Mouse (Mus musculus): ENCODE data around the gene Nupr1. TPM values are rescaled to one million over a fixed set of nuclear protein-coding genes. Genes with fewer than 3 reads are reported as not detected.

Gene Nupr1
- total RNA-seq, 2 experiments from 2014 or later = 6.8 to 8.8 TPM

DNA sequence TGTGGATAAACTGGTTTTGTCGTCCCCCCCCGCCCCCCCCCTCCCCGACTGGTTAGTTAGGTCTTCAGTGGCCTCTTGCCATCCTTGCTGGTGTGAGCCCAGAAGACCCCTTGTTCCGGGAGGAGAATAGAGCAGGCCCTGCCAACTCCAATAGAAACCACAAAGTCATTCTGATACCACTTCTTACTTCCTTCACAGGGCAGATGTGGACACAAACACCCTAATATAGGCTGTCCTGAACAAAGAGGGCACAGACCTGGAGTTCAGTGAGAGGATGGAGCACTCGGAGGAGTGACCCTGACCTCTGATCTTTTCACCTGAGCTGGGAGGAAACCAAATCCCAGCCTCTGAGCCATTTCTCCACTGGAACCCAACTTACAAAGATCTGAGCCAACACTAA is 28.8 kb downstream of the Nupr1 start:
- no peak for DNase-seq (ENCODE audit: low spot score in 2 of 2)

- no peak for DNase-seq (ENCODE audit: low spot score in 2 of 2)
Observed at GRCm38 (mm10) chr7:126598919-126599318, 31.7 kb downstream of the Nupr1 start.

DNA sequence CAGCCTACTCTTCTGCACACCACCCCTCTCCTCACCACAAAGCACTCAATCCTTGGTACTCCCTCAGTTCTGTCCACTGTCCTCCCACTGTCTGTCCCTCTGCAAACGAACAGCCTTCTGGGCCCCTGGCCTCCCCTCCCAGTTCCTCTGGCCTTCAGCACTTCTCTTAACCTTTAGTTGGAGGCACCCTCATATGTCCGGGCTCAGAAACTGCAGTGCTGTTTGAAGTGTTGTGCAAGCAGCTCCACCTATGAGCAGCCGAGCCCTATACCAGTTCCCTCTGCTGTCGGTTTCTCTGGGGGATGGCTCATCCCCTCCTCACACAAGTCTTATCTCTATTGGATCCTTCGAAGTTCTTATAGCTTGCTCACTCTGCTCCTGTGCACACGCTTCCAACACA is 34.2 kb downstream of the Nupr1 start:
- DNase-seq (ENCODE audit: low spot score in 2 of 2) = no peak

- DNase-seq (ENCODE audit: low spot score in 2 of 2) = no peak
Observed at GRCm38 (mm10) chr7:126595890-126596289, 34.8 kb downstream of the Nupr1 start.

DNA sequence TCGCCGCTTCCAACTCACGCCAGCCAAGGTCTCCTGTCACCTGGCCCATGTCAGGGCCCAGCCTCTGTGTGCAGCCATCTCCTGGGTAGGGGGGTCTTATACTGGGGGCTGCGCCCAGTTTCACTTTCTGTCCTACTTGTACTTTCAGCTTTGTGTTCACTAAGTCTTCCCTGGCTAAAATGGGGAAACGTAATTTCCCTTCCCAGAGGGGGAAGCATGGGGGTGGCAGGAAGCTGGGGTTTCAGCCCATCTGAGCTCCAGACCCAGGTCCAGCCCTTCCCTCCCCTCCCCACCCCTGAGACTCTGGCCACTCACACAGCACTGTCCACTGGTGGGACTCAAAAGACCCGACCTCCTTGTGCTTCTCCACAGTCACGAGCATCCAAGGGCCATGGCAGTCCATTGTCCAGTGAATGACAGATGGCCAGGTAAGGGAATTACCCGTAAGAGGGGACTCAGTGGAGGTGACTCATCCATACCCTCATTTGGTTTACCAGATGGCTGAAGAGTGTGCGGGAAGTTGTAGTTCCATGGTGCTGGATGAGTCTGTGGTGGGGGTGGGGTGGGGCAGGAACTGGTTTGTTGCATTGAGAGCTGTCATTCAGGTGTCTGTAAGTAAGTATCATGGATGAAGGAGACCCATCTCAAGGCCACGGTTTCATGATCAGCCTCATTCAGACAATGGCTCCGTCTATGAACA is 35.6 kb downstream of the Nupr1 start, which contains the start of gene Il27:
Gene Il27 (minus strand): TSS at position 80 of the 700 bp plus-strand sequence.
- DNase-seq (ENCODE audit: low spot score in 2 of 2) = no peak

- peak in 1 of 2 experiments; percentile 57 for DNase-seq (ENCODE audit: low spot score in 2 of 2)
Observed at GRCm38 (mm10) chr7:126587779-126588178, 42.9 kb downstream of the Nupr1 start.

DNA sequence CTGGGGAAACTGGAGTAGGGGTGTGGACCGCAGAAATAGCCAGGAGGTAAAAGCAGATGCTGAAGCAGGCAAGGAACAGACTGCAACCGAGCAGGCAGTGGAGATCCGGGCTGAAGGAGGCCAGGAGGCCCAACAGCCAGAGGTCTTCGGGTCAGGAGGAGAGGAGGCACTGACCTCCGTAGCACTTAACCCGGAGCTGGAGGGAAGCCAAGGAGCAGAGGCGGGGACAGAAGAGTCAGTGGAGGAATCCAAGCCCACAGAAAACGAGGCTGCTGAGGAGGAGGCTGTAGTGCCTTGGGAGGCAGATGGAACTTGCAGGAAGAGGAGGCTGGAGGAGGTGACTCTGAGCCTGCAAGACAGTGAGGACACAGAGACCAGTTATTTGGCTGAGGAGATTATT is 43.8 kb downstream of the Nupr1 start:
- no peak for DNase-seq (ENCODE audit: low spot score in 2 of 2)

DNA sequence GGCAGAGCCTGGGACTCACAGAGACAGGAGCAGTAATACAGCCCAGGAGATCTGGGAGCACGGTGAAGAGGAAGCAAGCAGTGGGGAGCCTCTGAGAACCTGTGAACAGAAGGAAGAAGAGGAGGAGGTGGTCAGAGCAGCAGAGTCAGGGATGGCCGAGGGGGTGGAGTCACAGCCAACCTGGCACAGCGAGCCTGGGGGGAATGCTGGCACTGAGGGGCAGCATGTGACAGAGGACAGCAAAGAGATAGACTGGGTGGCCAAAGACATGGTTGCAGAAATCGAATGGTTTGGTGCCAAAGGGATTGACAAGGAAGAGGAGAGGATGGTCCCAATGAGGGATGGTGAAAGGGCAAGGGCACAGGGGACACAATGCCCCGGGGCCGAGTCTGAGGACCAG is 44.9 kb downstream of the Nupr1 start, which contains the start of gene Cln3:
Gene Cln3 (minus strand): TSS at position 101 of the 400 bp plus-strand sequence.
- DNase-seq (ENCODE audit: low spot score in 2 of 2) = no peak

- DNase-seq (ENCODE audit: low spot score in 2 of 2) = no peak
Observed at GRCm38 (mm10) chr7:126584506-126584977, 46.1 kb downstream of the Nupr1 start, which contains the start of gene Apobr. Gene Apobr, plus strand, starts transcription at chr7:126584942.

- no peak for DNase-seq (ENCODE audit: low spot score in 2 of 2)
Observed at GRCm38 (mm10) chr7:126583761-126584160, 46.9 kb downstream of the Nupr1 start.

DNA sequence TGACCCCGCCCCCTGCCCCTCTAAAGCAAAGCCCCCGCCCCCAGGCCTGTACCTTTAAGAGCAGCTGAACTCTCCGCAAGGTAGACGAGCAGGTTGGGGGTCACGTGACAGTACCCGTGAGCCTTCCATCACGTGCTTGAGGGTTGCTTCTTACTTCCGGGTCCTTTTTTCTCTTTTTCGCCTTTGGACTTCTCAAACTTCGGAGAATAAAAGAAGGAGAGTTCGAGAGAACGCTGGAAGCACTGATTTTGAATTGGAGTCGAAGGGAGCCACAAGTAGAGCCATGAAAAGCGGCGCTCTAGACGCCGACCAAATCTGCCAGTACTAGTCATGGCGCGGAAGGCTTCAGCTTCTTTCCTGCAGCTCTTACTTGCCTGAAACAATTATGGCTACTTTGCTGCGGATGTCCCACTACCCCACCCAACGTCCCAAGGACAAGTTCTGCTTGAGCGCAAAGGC is 47.4 kb downstream of the Nupr1 start:
- peak; percentile 70 to 89 for DNase-seq (ENCODE audit: low spot score in 2 of 2)

DNA sequence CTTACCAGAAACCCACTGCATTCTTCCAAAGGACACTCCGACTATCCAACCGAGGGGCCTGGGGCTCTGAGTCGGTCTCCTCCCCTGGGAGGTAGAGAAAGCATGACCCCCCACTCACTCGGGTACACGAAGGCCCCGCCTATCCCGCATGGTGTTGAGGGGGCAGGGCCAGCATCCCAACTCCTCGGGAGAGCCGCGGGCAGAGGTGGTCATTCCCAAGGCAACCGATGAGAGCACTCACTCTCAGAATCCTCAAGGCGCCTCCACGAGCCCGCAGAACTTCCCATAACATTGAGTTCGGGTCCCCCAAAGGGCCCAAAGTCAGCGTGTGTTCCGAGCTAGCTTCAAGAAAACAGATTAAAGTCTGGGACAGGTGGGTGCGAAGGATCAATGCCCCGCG is 47.9 kb downstream of the Nupr1 start:
- no peak for DNase-seq (ENCODE audit: low spot score in 2 of 2)

- no peak for DNase-seq (ENCODE audit: low spot score in 2 of 2)
Observed at GRCm38 (mm10) chr7:126581661-126582060, 49.0 kb downstream of the Nupr1 start.

- peak in 1 of 2 experiments; percentile 43 for DNase-seq (ENCODE audit: low spot score in 2 of 2)
Observed at GRCm38 (mm10) chr7:126579172-126579571, 51.5 kb downstream of the Nupr1 start.

GRCm38 (mm10) chr7:126576946-126577345 is 53.7 kb downstream of the Nupr1 start:
- DNase-seq (ENCODE audit: low spot score in 2 of 2) = peak in 1 of 2 experiments; percentile 63

Small RNA genes within 50 kb of the gene (microRNA-seq; reads per million reads assigned to microRNA genes)
- 2.2 to 2.7 reads per million in 2 experiments for gene Mir7059

Other genes with a start within 250 kb of the Nupr1 start
- 1 to 10 TPM; 6.0 to 6.9 TPM for gene Nfatc2ip, start 234.1 kb downstream of the Nupr1 start, total RNA-seq (2021)
- not detected for gene Cd19, start 216.0 kb downstream of the Nupr1 start, total RNA-seq (2021)
- gene Rabep2, start 202.1 kb downstream of the Nupr1 start, total RNA-seq (2021) = 10 to 100 TPM; 14.2 to 15.2 TPM
- gene Atp2a1, start 167.8 kb downstream of the Nupr1 start, total RNA-seq (2021) = 1 to 10 TPM; 1.0 TPM
- gene Sh2b1, start 155.4 kb downstream of the Nupr1 start, total RNA-seq (2021) = 10 to 100 TPM; 75.0 to 76.4 TPM
- 10 to 100 TPM; 78.7 to 84.1 TPM for gene Tufm, start 143.5 kb downstream of the Nupr1 start, total RNA-seq (2021)
- 100 to 1,000 TPM; 116 to 121 TPM for gene Atxn2l, start 127.4 kb downstream of the Nupr1 start, total RNA-seq (2021)
- 100 to 1,000 TPM; 180 to 184 TPM for gene Eif3c, start 64.5 kb downstream of the Nupr1 start, total RNA-seq (2021)
- gene Apobr, start 45.9 kb downstream of the Nupr1 start, total RNA-seq (2021) = under 1 TPM; 0.62 to 0.94 TPM
- gene Cln3, start 45.0 kb downstream of the Nupr1 start, total RNA-seq (2021) = 10 to 100 TPM; 27.5 to 32.1 TPM
- not detected for gene Il27, start 35.9 kb downstream of the Nupr1 start, total RNA-seq (2021)
- gene Sgf29, start 18.4 kb upstream of the Nupr1 start, total RNA-seq (2021) = 10 to 100 TPM; 26.1 to 33.5 TPM
- 10 to 100 TPM in 1 of 2 experiments, 1 to 10 TPM in 1; 9.5 to 11.6 TPM for gene Sult1a1, start 45.6 kb upstream of the Nupr1 start, total RNA-seq (2021)
- gene Bola2, start 64.5 kb upstream of the Nupr1 start, total RNA-seq (2021) = 100 to 1,000 TPM; 105 to 106 TPM
- gene Slx1b, start 64.9 kb upstream of the Nupr1 start, total RNA-seq (2021) = 10 to 100 TPM; 17.3 to 17.4 TPM
- gene Coro1a, start 76.9 kb upstream of the Nupr1 start, total RNA-seq (2021) = 100 to 1,000 TPM; 121 to 122 TPM
- 100 to 1,000 TPM; 174 to 194 TPM for gene Mapk3, start 128.7 kb upstream of the Nupr1 start, total RNA-seq (2021)
- 1 to 10 TPM; 2.2 to 4.6 TPM for gene Gdpd3, start 135.5 kb upstream of the Nupr1 start, total RNA-seq (2021)
- 100 to 1,000 TPM; 286 to 300 TPM for gene Ypel3, start 146.1 kb upstream of the Nupr1 start, total RNA-seq (2021)
- under 1 TPM; 0.56 to 0.64 TPM for gene Tbx6, start 150.6 kb upstream of the Nupr1 start, total RNA-seq (2021)
- 10 to 100 TPM; 48.9 to 54.5 TPM for gene Ppp4c, start 161.6 kb upstream of the Nupr1 start, total RNA-seq (2021)
- 10 to 100 TPM; 62.4 to 68.1 TPM for gene Fam57b, start 166.8 kb upstream of the Nupr1 start, total RNA-seq (2021)
- gene 4930451I11Rik, start 200.8 kb upstream of the Nupr1 start, total RNA-seq (2021) = not detected
- gene Doc2a, start 216.6 kb upstream of the Nupr1 start, total RNA-seq (2021) = 10 to 100 TPM; 15.8 to 18.5 TPM
- 10 to 100 TPM; 25.8 to 30.9 TPM for gene Hirip3, start 231.1 kb upstream of the Nupr1 start, total RNA-seq (2021)
- 10 to 100 TPM; 48.4 to 55.6 TPM for gene Ino80e, start 231.5 kb upstream of the Nupr1 start, total RNA-seq (2021)

All from layer of hippocampus, adult 18-20 months (tissue).